Mouse (Mus musculus) brain, embryonic 14.5 days (tissue): ENCODE measurements at regions not wholly inside any gene's neighbourhood (a gene's known extent, or its start where the extent isn't known, plus 50 kb on each side); places are given as distances from the start of the nearest gene placed in this dataset.

Experiments used
- CTCF ChIP-seq: fragments of 200-500 bp; IDR thresholded peaks from 2 replicates; pipeline ENCODE4 v1.5.1; 2012; ENCODE audit warnings: inconsistent platforms, mild to moderate bottlenecking, moderate library complexity, borderline replicate concordance; ENCODE audit not compliant: insufficient read depth, insufficient read length; ENCODE audit errors: extremely low read depth
- POLR2A ChIP-seq: fragments of 200-500 bp; IDR thresholded peaks from 2 replicates; pipeline ENCODE4 v1.6.1; 2012; ENCODE audit warnings: mild to moderate bottlenecking, inconsistent platforms, borderline replicate concordance; ENCODE audit not compliant: poor library complexity, insufficient read depth, insufficient read length, severe bottlenecking; ENCODE audit errors: extremely low read depth

GRCm38 (mm10) chr5:106557733-106558132 lies 51.2 kb upstream of the Gm17304 start:
- no peak for TF ChIP-seq CTCF
- no peak for TF ChIP-seq POLR2A
